ENCODE assay signal across 9 mouse cellular contexts in genomic region chr3:51552841-51553496, GRCm38 (mm10). TPM values are rescaled to one million over a fixed set of nuclear protein-coding genes. Genes with fewer than 3 reads are reported as not detected.
DNase-seq lines count a peak whose midpoint lies in the region; ATAC-seq lines count a peak whose summit lies in the region.
"Had no signal": no experiment of that assay in that cellular context is flagged by ENCODE, and none has a peak within 500 bp of the region (broad histone marks: within the 10 kb centered on the region; RNA-seq: fewer than 3 reads in every experiment).

No protein-coding gene starts in this region.

- no peaks in the 10 kb centered on the region for H3K9me3 ChIP-seq in kidney, embryonic 16.5 days (ENCODE audit: low read length)
- H3K9me3 ChIP-seq in midbrain, embryonic 13.5 days: no peaks in the 10 kb centered on the region
- H3K9me3 ChIP-seq: midbrain, embryonic 12.5 days had no signal

- 48% methylated on average over 10 of the region's 10 CpGs for WGBS in kidney, embryonic 16.5 days
- 67% methylated on average over 10 of the region's 10 CpGs for WGBS in midbrain, embryonic 13.5 days

- H3K27ac ChIP-seq in kidney, embryonic 16.5 days (ENCODE audit: low read length): no peak overlapping the region
- no peak overlapping the region for H3K27ac ChIP-seq in midbrain, embryonic 13.5 days

- no peak overlapping the region; the same call in 1 of the 2 replicates for H3K9ac ChIP-seq in kidney, embryonic 16.5 days (replicated peaks; ENCODE audit: low read length)
- H3K9ac ChIP-seq in midbrain, embryonic 13.5 days (replicated peaks): no peak overlapping the region
- H3K9ac ChIP-seq: midbrain, embryonic 12.5 days had no signal

- ATAC-seq in kidney, embryonic 16.5 days (ENCODE audit: low FRiP score, low TSS enrichment): no peak
- peak; percentile 43 to 70 for ATAC-seq in hematopoietic stem cell, adult 5-6 weeks (replicated peaks in 1 of 2; ENCODE audit: insufficient read depth in 1 of 2, low FRiP score in 2 of 2, low TSS enrichment in 1 of 2, low read depth in 1 of 2, poor library complexity in 2 of 2, severe bottlenecking in 2 of 2)
- ATAC-seq in megakaryocyte progenitor cell, adult 5-6 weeks (replicated peaks; ENCODE audit: poor library complexity): peak; percentile 47
- no peak for ATAC-seq in midbrain, embryonic 13.5 days

- peaks cover 17% of the 10 kb centered on the region for H3K4me1 ChIP-seq in kidney, embryonic 16.5 days (ENCODE audit: insufficient read depth, low read length)
- H3K4me1 ChIP-seq in midbrain, embryonic 13.5 days (replicated peaks): peaks cover 41% of the 10 kb centered on the region

- H3K4me2 ChIP-seq in kidney, embryonic 16.5 days (replicated peaks; ENCODE audit: low read depth, low read length): 0 out of 2 replicates have a peak overlapping the region, but pooled peaks have one; percentile 10
- no peak overlapping the region for H3K4me2 ChIP-seq in midbrain, embryonic 13.5 days (replicated peaks)
- H3K4me2 ChIP-seq: midbrain, embryonic 12.5 days had no signal

- H3K4me3 ChIP-seq in kidney, embryonic 16.5 days (ENCODE audit: low read length): no peak overlapping the region
- no peak overlapping the region for H3K4me3 ChIP-seq in midbrain, embryonic 13.5 days (replicated peaks)
- H3K4me3 ChIP-seq: midbrain, embryonic 12.5 days had no signal

- no peak for DNase-seq in kidney, adult 11 months
- peak; percentile 25 for DNase-seq in brain, adult 2 months (ENCODE audit: low read depth, low spot score)
- DNase-seq in retina, embryonic 14.5 days (ENCODE audit: low spot score): no peak
- no peak for DNase-seq in cerebellum, postnatal 4 days (ENCODE audit: low spot score in 2 of 2)

- H3K27me3 ChIP-seq in kidney, embryonic 16.5 days (ENCODE audit: insufficient read depth, low read length): no peaks in the 10 kb centered on the region
- H3K27me3 ChIP-seq in midbrain, embryonic 13.5 days: no peaks in the 10 kb centered on the region
- H3K27me3 ChIP-seq: midbrain, embryonic 12.5 days had no signal

- H3K36me3 ChIP-seq in kidney, embryonic 16.5 days (ENCODE audit: insufficient read depth, low read length): no peaks in the 10 kb centered on the region
- peaks cover 23% of the 10 kb centered on the region for H3K36me3 ChIP-seq in midbrain, embryonic 13.5 days

RNA-seq across cellular contexts. Expression of gene Setd7, which starts 7.7 kb away (rescaled TPM):
- polyA plus RNA-seq in kidney, embryonic 16.5 days (2015; fragmentation: Nextera tagmentation; extraction: Ambion mirVana): 2.5 and 3.1 TPM in 2 replicates
- 47.3 and 47.4 TPM in 2 replicates for total RNA-seq in hematopoietic stem cell, adult 5-6 weeks (2017)
- 38.2 and 38.9 TPM in 2 replicates for total RNA-seq in megakaryocyte progenitor cell, adult 5-6 weeks (2015)
- total RNA-seq in megakaryocyte progenitor cell, adult 5-6 weeks (2017): 25.8 and 30.2 TPM in 2 replicates
- polyA plus RNA-seq in midbrain, embryonic 13.5 days (2015; fragmentation: Nextera tagmentation; extraction: Ambion mirVana): 4.6 TPM in 2 replicates

Comparison
In these comparisons a context has a peak if more than half of its experiments do, and no peak if none do; other contexts are left out.
1. ATAC-seq: peak in hematopoietic stem cell, adult 5-6 weeks (2 of 2) and megakaryocyte progenitor cell, adult 5-6 weeks (single experiment); none in kidney, embryonic 16.5 days (single experiment) and midbrain, embryonic 13.5 days (single experiment).